Mouse (Mus musculus) induced T-regulatory cell, adult 2 months (primary cell): Measurements from ENCODE around the gene Ppp1r15a.

Experiments used
- DNase-seq: peaks from one replicate; pipeline ENCODE4 v3.0.0-alpha.2; 2012; ENCODE audit warnings: low read depth

Gene Ppp1r15a

DNA sequence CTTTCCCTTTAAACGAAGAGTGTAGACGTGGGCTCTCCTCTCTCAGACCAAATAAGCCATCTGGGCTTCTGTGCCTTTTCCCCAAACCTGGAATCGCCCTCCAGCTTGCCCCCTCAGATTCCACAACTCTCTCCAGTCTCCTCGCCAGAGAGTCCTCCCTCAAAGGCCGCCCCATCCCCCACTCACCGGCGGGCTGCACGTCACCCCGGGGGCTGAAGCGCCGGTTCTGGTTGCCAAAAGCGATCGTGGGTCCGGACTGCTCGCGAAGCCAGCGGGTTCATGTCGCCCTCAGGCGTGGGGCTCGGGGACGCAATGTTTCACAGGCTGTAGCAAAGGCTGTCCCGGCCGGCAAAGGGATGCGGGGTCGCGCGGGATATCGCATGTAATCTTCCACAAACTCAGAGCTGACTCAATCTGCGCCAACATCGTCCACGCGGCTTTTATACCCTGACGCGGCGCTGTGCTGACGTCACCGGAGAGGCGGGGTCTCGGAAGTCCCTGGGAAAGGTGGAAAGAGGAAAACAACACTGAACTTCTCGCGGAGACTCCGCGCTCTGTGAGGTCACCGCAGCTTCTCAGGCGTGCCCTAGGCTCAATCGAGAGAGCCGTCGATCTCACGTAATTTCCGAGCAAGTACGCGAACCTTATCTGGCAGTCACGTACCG is at the start of gene Ppp1r15a, which contains the start of gene Plekha4:
TSS of gene Ppp1r15a (minus strand) at position 460 of the 665 bp plus-strand sequence.
TSS of gene Plekha4 (plus strand) at position 522 of the 665 bp plus-strand sequence.
- peak; percentile 98 for DNase-seq

DNA sequence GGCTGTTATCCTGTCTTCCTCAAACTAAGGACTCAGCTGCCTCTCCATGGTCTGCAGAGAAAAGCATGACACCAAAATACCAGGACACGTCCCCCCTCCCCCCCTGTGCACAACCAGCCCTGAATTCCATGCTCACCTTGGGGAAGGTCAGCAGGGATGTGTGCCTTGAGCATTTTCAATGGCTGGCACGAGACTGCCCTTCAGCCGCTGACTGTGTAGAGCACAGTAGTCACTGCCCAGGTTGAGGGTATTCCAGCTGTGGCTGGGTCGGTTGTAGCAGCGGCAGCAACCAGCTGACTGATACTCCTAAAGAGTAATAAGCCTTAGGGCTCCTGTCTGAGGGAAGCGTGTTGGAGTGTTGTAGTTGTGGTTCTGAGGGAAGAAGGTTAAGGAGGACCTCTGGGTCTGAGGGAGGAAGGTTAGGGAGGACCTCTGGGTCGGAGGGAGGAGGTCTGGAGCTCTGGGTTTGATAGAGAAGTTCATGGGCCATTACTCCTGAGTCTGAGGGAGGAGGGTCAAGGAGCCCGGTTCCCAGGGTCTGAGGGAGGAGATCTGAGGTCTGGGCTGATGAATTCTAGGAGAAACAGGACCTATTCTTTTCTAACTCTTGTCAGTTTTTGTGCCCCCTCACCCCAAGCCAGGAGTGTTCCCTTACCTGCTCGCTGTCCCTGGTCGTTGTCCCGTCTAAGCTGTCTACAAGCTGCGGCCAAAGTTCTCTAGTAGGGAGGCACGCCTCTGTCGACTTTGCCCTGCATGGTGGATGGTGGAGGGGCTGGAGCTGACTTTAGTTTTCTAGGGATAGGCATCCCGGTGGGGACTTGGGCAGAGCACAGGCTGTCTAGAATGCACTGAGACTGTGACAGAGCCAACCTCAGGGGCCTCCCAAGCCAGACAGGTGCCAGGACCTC is 48.7 kb upstream of the Ppp1r15a start:
- DNase-seq, result no peak

DNA sequence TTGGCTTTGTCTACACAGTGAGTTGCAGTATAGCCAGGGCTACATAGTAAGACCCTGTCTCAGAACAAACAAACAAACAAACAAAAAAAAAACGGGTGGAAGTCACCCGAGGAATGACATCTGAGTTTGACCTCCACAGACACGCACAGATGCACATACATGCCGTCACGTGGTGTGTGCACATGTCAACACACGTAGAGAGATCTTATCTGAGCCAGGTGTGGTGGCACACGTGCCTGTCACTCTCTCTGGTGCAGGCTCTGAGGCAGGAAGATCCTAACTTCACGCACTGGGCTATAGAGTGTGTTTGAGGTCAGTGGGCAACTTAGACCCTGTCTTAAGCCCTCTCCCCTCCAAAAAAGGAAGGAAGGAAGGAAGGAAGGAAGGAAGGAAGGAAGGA is 47.9 kb upstream of the Ppp1r15a start:
- peak; percentile 70 for DNase-seq

DNA sequence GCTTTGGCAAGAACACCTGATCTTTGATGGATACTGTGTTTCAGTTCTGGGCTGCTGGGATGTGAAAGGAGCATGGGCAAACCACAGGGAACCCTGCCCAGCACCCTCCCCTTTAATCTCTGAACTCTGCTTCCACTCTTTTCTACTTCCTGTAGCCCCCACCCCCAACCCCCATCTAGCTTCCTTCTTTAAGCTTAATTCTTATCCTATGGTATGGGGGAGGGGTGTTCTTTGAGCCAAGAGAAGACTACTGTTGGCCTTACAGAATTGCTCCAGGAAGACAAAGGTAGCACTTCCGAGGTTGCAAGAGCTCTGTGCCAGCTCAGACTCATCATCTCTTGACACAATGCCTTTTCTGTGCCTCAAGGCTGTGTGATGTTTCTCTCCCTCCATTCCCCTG is 45.9 kb upstream of the Ppp1r15a start:
- DNase-seq, result peak; percentile 35

DNA sequence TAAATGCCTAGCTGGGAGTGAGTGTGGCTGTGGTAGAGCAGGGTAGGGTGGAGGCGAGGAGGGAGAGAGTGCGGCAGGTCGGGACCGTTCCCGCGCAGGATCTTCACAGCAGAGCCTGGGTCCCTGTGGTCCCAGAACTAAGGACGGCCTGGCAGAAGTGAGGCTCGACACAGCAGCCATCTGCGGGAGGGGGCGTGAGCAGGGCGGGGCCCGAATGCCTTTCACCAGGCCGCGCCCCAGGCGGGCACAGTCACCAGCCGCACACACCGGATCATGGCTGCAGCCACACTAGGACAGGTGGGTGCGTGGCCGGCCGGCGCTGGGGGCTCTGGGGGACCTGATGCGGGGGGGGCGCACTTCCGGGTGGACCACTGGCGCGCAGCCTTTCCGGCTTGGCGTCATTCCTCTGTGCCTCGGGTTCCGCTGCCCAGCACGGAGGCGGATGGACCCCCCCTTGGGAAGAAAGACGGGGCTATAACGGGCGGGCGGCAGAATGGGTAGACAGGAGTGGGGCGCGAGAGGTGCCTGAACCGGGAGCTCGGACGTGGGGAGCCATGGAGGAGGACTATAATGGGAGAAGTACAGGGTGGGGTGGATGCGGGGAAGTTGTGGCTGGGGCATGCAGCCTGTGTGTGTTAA is 44.2 kb upstream of the Ppp1r15a start, which contains the start of gene Bcat2:
TSS of gene Bcat2 (plus strand) at position 51 of the 639 bp plus-strand sequence.
- peak; percentile 85 for DNase-seq

DNA sequence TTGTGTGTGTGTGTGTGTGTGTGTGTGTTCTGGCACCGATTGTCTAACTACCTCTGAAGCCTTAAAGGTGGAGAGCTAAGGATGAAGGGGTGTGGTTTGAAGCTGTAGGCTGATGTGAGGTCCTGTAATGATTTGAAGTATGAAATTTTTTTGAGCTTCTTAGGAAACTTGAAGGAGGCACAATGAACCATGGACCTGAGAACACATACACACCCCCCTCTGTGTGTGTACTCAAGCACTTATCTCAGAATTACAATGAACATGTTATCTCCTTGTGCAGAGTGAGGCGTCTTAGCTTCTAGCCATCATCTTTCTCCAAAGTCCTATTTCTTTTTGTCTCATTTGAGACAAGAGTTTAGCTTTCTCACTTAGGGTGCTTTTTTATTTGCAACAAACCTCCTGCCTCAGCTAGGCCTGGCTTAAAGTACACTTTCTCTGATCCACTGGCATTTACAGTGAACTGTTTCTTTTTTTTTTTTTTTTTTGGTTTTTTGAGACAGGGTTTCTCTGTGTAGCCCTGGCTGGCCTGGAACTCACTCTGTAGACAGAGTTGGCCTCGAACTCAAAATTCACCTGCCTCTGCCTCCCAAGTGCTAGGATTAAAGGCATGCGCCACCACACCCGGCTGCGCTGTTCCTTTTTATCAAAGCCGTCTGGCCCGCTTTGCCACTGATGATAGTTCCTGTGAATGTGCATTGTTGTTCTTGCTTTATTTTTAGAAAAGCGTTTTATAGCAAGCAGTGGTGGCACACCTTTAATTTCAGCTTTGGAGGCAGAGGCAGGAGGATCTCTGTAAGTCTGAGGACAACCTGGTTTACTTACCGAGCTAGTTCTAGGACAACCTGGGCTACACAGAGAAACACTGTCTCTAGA is 42.8 kb upstream of the Ppp1r15a start:
- no peak for DNase-seq

DNA sequence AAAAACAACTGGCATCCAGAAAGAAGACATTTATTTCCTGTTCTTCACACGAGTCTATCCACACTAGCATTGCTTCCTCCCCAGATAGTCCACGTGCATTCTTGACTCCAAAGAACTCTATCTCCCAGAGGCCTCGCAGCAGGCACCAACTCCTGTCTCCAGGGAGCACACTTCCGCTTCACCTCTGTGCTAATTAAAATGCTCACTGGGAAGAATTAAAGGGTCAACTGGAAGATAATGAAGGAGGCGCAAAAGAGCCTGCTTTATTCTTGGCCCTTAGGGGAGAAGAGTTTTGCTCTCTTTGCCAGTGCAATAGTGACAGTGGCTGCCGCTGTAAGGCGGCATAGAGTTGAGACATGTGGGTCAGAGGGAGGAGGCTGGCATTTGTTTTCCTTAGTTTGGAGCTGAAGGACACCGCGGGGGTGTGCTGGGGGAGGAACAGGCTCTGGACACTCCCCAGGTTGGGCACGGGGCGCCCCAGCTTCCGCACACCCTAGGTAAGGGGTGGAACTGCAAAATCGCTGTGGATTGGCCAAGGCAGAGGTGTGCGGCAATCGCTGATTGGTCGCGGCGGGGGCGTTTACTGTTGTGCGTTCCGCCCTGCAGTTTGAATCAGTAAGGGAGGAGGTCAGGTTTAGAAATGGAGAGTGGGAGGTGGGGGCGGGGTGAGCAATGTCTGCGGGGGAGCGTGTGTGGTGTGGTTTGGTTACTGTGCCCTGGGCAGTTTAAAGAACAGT is 41.9 kb upstream of the Ppp1r15a start:
- peak; percentile 94 for DNase-seq

DNA sequence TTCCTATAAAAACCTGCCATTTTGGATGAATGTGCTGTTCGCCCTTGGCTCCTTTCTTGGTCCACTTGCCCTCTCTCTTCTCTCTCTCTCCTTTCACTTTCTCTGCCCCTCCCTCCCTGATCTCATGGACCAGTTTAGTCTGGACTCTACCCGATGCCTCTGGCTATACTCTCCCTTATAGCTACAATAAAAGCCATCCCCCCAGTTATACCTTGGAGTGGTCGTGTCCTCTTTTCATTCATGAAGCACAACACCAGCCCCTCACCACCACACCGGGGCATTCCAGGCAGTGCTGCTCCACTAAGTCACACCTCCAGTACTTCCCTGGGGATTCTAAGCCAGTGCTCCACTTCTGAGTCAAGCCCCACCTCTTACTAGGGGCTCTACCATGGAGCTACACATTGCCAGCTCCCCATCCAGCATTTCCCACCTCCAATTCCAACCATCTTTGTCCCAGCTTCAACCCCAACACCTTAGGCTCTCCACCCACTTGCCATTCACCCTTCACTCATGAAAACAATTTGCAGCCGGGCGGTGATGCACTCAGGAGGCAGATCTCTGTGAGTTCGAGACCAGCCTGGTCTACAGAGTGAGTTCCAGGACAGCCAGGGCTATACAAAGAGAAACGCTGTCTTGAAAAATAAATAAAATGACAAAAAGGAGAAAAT is 41.2 kb upstream of the Ppp1r15a start:
- no peak for DNase-seq

DNA sequence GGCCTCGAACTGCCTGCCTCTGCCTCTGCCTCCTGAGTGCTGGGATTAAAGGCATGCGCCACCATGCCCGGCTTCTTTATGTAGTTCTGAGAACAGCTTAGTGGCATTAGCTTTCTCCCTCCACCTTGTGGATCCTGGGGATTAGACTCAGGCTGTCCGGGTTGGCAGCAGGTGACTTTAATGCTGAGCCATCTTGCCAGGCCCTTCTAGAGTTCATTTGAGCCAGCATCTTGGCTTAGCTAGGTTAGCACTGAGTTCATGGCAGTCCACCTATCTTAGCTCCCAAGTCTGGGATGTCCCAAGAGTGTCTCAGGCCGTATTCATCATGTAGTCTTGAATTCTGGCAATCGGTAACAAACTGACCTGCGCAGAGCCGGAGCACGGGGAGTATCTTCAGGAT is 39.4 kb upstream of the Ppp1r15a start:
- DNase-seq, result no peak

DNA sequence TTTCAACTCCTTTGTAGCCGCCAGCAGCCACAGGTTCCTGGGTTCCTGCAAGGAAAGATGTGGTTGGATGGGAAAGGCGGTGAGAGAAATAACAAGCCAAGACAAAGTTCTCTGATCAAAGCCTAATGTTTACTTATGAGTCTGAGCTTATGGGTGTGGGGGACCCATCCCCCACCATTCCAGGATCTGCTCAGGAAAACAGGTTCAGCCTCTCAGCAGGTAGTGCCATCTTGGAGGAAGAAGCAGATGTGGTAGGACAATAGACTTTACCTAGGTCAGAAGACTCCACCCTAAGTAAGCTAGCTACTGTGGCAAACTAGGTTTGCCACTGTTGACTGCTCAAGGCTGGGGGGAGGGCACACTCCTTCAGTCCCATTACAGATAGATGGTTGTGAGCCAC is 38.7 kb upstream of the Ppp1r15a start:
- DNase-seq, result no peak

DNA sequence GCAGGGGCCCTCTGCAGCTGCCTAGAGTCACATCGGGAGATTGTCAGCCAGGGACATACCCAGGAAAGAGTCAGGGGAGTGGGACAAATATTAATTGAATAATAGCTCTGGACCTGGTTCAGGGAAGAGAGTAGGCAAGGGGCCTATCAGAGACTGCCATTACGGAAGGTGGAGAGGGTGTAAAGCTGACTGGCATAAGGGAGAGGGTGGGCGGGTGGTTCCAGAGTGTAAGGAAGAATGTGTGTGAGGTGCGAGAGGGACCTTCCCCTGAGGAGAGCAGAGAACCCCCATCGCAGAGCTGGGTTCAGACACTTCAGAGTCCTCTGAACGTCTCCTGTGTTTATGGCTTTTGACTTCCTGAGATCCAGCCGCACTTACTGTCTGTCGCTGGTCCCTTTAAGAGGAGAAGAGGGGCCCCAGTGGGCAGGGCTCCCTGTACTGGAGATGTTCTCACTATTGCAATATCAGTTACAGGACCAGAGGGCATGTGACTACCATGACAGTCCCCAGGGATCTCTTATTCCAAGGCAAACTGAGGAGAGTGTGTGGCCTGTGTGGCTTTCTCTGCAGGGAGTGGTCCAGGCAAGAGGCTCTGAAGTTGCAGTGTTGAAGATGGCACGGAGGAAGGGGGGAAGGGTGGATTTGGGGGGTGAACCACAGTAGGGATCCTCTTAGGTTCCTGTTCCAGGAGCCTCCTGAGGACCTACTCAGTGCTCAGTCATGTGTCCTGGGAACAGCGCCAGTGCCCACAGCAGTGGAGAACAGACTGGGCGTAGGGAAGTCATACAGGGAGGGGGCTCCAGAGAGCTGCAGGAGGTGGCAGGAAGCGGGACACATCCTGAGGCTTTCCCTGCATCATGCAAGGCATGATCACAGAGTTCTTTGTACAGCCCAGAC is 35.8 kb upstream of the Ppp1r15a start:
- DNase-seq, result peak; percentile 30

DNA sequence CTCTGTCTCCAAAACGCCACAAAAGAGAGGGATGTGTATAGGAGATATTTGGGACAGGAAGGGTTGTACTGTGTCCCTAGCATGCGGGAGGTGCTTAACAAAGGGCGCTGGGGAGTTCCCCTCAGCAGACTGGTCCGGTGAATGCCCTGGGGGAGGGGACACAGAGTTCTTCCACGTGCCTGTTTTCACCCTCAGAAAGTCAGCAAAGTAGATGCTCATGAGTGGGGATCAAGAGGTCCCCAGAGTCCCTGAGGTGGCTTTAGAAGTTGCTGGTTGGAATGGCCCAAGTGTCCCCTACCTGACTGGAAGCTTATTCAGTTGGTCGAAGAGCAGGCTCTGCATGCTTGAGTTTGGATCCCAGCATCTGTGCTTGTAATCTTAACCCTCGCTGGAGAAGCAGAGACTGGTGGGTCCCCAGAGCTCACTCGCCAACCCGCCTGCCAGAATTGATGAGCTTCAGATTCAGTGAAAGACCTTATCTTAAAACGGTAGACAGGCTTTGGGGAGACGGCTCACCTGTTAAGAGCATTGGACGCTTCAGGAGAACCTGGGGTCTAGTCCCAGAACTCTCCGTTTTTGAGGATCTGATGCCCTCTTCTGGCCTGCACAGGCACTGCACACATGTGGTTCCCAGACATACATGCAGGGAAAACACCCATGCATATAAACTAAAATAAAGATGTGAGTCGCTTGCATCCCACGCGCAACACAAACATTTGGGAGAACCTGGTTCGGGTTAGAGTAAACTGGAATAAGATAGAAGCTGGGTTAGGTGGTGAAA is 35.0 kb upstream of the Ppp1r15a start:
- DNase-seq, result peak; percentile 88

DNA sequence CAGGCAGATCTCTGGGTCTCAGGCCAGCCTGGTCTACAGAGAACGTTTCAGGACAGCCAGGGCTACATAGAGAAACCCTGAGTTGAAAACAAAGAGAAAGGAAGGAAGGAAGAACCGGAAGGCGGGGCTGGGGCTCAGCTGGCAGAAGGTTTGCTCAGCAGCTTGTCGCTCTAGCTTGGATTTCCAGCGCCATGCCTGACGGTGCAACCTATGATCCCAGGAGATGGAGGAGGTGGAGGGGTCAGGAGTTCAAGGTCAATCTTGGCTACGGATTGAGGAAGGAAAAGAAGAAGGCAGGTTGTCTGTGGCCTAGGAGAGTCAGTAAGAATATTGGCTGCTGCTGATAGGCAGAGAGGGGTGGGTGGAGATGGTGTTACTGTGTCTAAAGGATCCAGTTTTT is 34.2 kb upstream of the Ppp1r15a start:
- DNase-seq, result peak; percentile 51

DNA sequence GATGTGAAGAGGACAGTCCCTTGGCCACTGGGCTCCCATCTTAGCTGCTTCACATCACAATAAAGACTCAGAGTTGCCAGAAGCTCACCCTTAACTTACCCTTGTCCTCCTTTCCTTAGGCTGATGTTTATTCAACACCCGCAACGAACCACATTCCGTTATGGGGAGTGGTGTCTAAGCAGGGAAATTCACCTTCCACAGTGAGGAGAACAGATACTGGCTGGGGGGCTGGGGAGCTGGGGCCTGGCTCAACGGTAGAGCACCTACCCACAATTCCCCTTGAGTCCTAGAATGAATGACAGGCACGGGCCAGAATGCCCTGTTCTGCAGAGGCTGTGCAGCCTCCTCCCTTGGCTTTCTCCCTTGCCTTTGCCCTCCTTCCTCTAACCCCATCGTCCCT is 32.8 kb upstream of the Ppp1r15a start:
- no peak for DNase-seq

DNA sequence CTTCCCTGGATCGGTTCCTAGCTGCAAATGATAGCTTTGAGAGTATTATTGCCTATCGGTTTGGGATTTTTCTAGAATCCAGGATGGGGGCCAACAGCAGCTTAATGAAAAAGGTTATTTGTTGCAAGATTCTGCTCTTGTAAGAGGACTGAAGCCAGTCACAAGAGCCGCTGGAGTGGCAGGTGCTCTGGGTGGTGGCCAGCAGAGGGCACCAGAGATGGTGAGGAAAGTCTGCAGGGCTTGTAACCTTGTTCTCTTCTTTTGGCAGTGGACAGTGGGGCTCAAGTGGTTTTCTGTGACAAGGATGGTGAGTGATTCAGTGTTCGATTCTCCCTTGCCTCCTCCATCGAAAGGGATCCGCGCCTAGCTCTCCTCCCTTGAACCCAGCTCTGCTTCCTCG is 29.7 kb upstream of the Ppp1r15a start:
- DNase-seq, result peak; percentile 85

DNA sequence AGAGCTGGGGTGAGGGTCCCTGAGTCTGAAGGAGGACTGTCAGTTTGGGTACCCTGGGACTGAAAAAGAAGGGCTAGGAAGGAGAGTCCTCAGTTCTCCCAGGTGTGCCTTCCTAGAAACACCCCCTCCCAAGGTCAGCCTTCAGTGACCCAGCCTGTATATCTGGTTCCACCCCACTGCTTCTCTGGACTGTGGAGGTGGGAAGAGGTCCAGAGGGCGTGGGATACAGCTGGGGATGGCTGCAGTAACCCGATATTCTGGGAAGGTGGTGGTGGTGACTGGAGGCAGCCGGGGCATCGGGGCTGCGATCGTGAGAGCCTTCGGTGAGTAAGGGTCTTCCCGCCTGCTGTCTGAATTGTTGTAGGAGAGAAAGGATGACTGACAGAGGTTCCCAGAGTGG is 28.7 kb upstream of the Ppp1r15a start, which contains the start of gene Hsd17b14:
TSS of gene Hsd17b14 (plus strand) at position 150 of the 400 bp plus-strand sequence.
- DNase-seq, result no peak

DNA sequence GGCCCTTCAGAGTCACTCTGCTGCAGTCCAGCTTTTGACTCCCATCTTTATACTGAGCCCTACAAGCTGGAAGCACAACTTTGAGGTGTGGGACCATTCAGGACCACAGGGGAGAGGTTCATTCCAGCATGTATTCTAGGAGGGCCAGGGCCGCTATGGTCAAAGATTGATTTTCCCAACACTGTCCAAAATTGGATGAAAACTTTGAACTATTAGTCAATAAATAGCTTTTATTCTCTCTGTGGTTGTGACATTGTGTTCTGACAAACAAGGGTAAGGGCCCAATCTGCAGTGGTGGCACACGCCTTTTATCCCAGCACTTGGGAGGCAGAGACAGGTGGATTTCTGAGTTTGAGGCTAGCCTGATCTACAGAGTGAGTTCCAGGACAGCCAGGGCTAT is 27.9 kb upstream of the Ppp1r15a start:
- DNase-seq, result no peak

DNA sequence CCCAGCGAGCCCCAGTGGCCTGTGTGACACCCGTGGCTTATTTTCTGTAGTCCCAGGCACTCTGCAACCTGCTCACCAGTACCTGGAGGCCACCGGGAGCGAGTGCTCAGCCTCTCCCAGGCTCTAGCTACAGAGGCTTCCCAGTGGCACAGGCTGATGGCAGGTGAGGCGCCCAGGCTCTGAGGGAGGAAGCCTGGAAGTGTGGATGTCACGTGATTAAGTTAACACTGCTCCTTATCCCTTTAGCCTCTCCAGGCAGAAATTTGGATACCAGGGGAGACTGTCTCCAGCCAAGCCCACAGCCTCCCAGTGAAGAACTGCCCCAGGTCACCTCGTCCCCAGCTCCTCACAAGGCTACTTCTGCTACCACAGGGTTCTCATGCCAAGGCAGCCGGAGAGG is 27.5 kb upstream of the Ppp1r15a start:
- no peak for DNase-seq

DNA sequence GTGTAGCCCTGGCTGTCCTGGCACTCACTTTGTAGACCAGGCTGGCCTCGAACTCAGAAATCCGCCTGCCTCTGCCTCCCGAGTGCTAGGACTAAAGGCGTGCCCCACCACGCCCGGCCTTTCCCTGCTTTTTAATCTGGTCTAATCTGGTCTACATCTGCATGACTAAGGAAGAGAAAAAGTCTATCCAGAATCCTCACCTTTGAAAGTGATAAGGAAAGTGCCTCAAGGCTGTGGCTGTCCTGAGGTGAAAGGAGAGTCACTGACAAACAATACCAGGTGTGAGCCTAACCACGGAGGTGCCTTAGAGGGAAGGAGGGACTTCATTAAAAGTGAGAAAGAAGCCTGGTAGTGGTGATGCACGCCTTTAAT is 25.4 kb upstream of the Ppp1r15a start:
- no peak for DNase-seq
